Mouse (Mus musculus) layer of hippocampus, adult 6 months (tissue): Measurements from ENCODE around the gene Cbfa2t3. TPM values are rescaled to one million over a fixed set of nuclear protein-coding genes. Genes with fewer than 3 reads are reported as not detected.

Experiments
- long read RNA-seq, 2 experiments: library from polyadenylated mRNA; unstranded; transcript quantifications; one replicate each; pipeline ENCODE4 v2.0.0; 2019 to 2020
- microRNA-seq: library from miRNA; unstranded; fragments of <30 nt; microRNA quantifications from one replicate; pipeline ENCODE4 v1.2.0, GENCODE M21; 2020
- polyA plus RNA-seq: library from polyadenylated mRNA; unstranded; fragments of <200 nt; fragmentation: Nextera tagmentation; gene quantifications from 2 replicates; pipeline ENCODE4 v1.2.3, GENCODE M21; 2021

The Cbfa2t3 gene
- 3.1 and 4.1 TPM in 2 replicates for polyA plus RNA-seq
- long read RNA-seq, experiment 1, partial matches to known transcripts: 3 of 8 reads
- long read RNA-seq, experiment 1, other reads (novel, unspliced or antisense): 5 of 8 reads
- long read RNA-seq, experiment 2, transcript Cbfa2t3-201 (11 exons, 3,161 nt): minor isoform, 6 of 45 reads
- long read RNA-seq, experiment 2, transcript Cbfa2t3-202 (12 exons, 2,867 nt): major isoform, 8 of 45 reads
- long read RNA-seq, experiment 2, partial matches to known transcripts: 19 of 45 reads
- long read RNA-seq, experiment 2, other reads (novel, unspliced or antisense): 12 of 45 reads

DNA sequence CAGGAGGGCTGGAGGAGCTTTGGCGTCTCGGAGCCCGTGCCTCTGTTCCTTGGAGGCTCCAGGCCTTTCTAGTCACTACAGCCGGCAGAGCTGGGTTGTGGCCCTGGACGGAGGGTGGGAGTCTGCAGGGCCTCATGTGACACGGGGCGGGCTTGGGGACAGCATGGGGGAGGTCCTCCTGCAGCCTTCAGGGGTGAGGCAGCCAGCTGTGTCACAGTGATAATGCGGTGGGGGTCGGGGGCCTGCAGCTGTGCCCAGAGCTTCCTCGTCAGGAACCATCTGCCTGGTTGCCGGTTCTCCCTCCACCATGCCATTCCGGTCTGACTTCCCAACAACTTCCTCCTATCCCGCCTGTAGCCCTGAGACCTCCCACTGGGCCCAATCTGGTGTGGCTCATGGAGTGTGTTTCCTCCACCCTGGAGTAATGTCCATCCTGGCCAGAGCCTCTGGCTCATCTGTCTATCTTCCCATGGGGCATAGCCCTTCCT, at the start of gene Cbfa2t3:
Cbfa2t3 (minus strand) TSS at position 105 of the 488 bp plus-strand sequence.

DNA sequence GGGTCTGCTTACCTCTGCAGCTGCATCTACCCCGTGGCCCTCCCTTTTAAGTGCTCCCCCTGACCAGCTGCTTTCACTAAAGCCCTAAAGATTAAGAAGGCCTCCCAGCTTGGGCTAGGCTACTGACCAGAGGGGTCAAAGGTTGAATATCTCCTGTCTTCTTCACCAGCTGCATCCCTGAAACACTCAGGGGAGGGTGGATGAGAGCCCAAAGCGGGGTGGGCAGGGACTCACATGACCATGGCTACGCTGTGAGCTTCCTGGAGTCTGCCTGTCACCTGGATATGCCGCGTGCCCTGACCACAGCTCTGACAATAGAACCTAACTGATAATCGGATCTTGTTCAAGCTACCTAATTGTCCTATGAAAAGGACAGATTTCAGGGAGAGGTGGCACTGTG, 76.2 kb downstream of the Cbfa2t3 start, which contains the start of gene Pabpn1l:
Pabpn1l (minus strand) TSS at position 13 of the 400 bp plus-strand sequence.

GRCm38 (mm10) chr8:122611295-122612133, 87.4 kb downstream of the Cbfa2t3 start, which contains the start of the genes Galns and Trappc2l:
Galns (minus strand) TSS chr8:122611463.
Trappc2l (plus strand) TSS chr8:122611640.

GRCm38 (mm10) chr8:122576648-122577022, 122.3 kb downstream of the Cbfa2t3 start, which contains the start of gene Aprt:
Aprt (minus strand) TSS chr8:122576909.

Small RNAs within 50 kb of the gene (microRNA-seq; reads per million reads assigned to microRNA genes)
- gene Mir6396: not detected

Other genes with a start within 250 kb of the Cbfa2t3 start
- gene Snai3, start 238.4 kb downstream of the Cbfa2t3 start, polyA plus RNA-seq: not detected in 2 replicates
- 21.5 and 23.2 TPM in 2 replicates for gene Rnf166, start 223.0 kb downstream of the Cbfa2t3 start, polyA plus RNA-seq
- gene Ctu2, start 223.0 kb downstream of the Cbfa2t3 start, polyA plus RNA-seq: 21.3 and 21.5 TPM in 2 replicates
- 0.84 and 1.2 TPM in 2 replicates for gene Piezo1, start 147.8 kb downstream of the Cbfa2t3 start, polyA plus RNA-seq
- gene Cdt1, start 131.1 kb downstream of the Cbfa2t3 start, polyA plus RNA-seq: 1.1 and 1.4 TPM in 2 replicates
- 158 and 170 TPM in 2 replicates for gene Aprt, start 122.2 kb downstream of the Cbfa2t3 start, polyA plus RNA-seq
- 4.3 and 4.6 TPM in 2 replicates for gene Galns, start 87.6 kb downstream of the Cbfa2t3 start, polyA plus RNA-seq
- gene Trappc2l, start 87.5 kb downstream of the Cbfa2t3 start, polyA plus RNA-seq: 195 and 238 TPM in 2 replicates
- gene Pabpn1l, start 76.4 kb downstream of the Cbfa2t3 start, polyA plus RNA-seq: not detected in 2 replicates
- 3.8 and 4.4 TPM in 2 replicates for gene Acsf3, start 76.4 kb upstream of the Cbfa2t3 start, polyA plus RNA-seq
- gene Cdh15, start 148.9 kb upstream of the Cbfa2t3 start, polyA plus RNA-seq: 1.9 and 2.1 TPM in 2 replicates